Mouse (Mus musculus) intestine, embryonic 14.5 days (tissue): ENCODE results near the gene Veph1. TPM values are rescaled to one million over a fixed set of nuclear protein-coding genes. Genes with fewer than 3 reads are reported as not detected.

Experiments
- ATAC-seq: fragments of 200-750 bp; cut with Nextera tagmentation; replicated peaks from 2 replicates; pipeline ENCODE4 v1.8.0; 2017; ENCODE audit warnings: low read depth, moderate number of reproducible peaks, moderate TSS enrichment, moderate library complexity; ENCODE audit not compliant: low FRiP score, low TSS enrichment
- DNase-seq: peaks from one replicate; pipeline ENCODE4 v3.0.0-alpha.2; 2018; ENCODE audit warnings: low spot score
- H3K27ac ChIP-seq: fragments of 300-500 bp; sonication (generic); 2 replicates; pipeline ENCODE4 v1.5.1; 2014; ENCODE audit warnings: low read depth, mild to moderate bottlenecking, control low read depth
- H3K27me3 ChIP-seq: fragments of 300-500 bp; sonication (generic); replicated peaks from 2 replicates; pipeline ENCODE4 v1.6.1; 2014; ENCODE audit warnings: low read length, control low read depth; ENCODE audit not compliant: control insufficient read depth, insufficient read depth
- H3K36me3 ChIP-seq: fragments of 300-500 bp; sonication (generic); 2 replicates; pipeline ENCODE4 v1.6.1; 2014; ENCODE audit warnings: low read length, control low read depth; ENCODE audit not compliant: control insufficient read depth, insufficient read depth
- H3K4me1 ChIP-seq: fragments of 300-500 bp; sonication (generic); replicated peaks from 2 replicates; pipeline ENCODE4 v1.6.1; 2014; ENCODE audit warnings: low read length, control low read depth, mixed read lengths; ENCODE audit not compliant: control insufficient read depth, insufficient read depth
- H3K4me2 ChIP-seq: fragments of 300-500 bp; sonication (generic); 2 replicates; pipeline ENCODE4 v1.6.1; 2014; ENCODE audit warnings: low read length
- H3K4me3 ChIP-seq: fragments of 300-500 bp; sonication (generic); 2 replicates; pipeline ENCODE4 v1.5.1; 2014; ENCODE audit warnings: low read depth, low read length, control low read depth, mixed read lengths
- H3K9ac ChIP-seq: fragments of 300-500 bp; sonication (generic); 2 replicates; pipeline ENCODE4 v1.6.1; 2014; ENCODE audit warnings: mild to moderate bottlenecking, low read length
- H3K9me3 ChIP-seq: fragments of 300-500 bp; sonication (generic); 2 replicates; pipeline ENCODE4 v1.6.1; 2016; ENCODE audit warnings: low read length, control low read depth; ENCODE audit not compliant: control insufficient read depth
- WGBS: fragments of 180-500 bp; shearing (Covaris S2); extraction: QIAGEN DNeasy Blood & Tissue Kit; methylation state at CpG from one replicate; pipeline ENCODE4 v1.1.7; 2014; 5-methylcytosine and 5-hydroxymethylcytosine counted together
- polyA plus RNA-seq: library from polyadenylated mRNA; unstranded; fragments of >200 nt; fragmentation: Nextera tagmentation; extraction: Ambion mirVana; gene quantifications from 2 replicates; pipeline ENCODE4 v1.2.1, GENCODE M21; 2014

Veph1 gene
- polyA plus RNA-seq, 1 experiment from 2014 or later: 0.35 TPM

- H3K36me3 ChIP-seq: no peaks in the 10 kb centered on the region
- H3K4me3 ChIP-seq: no peak overlapping the region
- DNase-seq: no peak
- ATAC-seq: no peak
- no peaks in the 10 kb centered on the region for H3K4me1 ChIP-seq
- no peaks in the 10 kb centered on the region for H3K9me3 ChIP-seq
- no peak overlapping the region for H3K27ac ChIP-seq
- H3K9ac ChIP-seq: no peak overlapping the region
- H3K27me3 ChIP-seq: no peaks in the 10 kb centered on the region
- WGBS: 65% methylated on average over 2 of the region's 2 CpGs
- no peak overlapping the region for H3K4me2 ChIP-seq
Observed at GRCm38 (mm10) chr3:66091746-66092145, 204.9 kb downstream of the Veph1 start.

- Histone ChIP-seq H3K9me3 (no peaks in the 10 kb centered on the region), H3K27me3 (no peaks in the 10 kb centered on the region), H3K4me1 (no peaks in the 10 kb centered on the region), H3K9ac (no peak overlapping the region), H3K4me3 (no peak overlapping the region), H3K36me3 (no peaks in the 10 kb centered on the region), H3K27ac (no peak overlapping the region), H3K4me2 (no peak overlapping the region)
- ATAC-seq: no peak
- 83% methylated on average over 7 of the region's 7 CpGs for WGBS
- DNase-seq: no peak
Observed at GRCm38 (mm10) chr3:66087608-66088007, 209.0 kb downstream of the Veph1 start.

- H3K4me3 ChIP-seq: no peak overlapping the region
Observed at GRCm38 (mm10) chr3:66083856-66084255, 212.8 kb downstream of the Veph1 start.

GRCm38 (mm10) chr3:66083407-66083806 lies 213.2 kb downstream of the Veph1 start:
- Histone ChIP-seq H3K36me3 (no peaks in the 10 kb centered on the region), H3K4me3 (no peak overlapping the region), H3K27me3 (no peaks in the 10 kb centered on the region), H3K9ac (no peak overlapping the region), H3K27ac (no peak overlapping the region), H3K4me1 (no peaks in the 10 kb centered on the region), H3K4me2 (no peak overlapping the region), H3K9me3 (no peaks in the 10 kb centered on the region)
- ATAC-seq (no peak), DNase-seq (no peak)
- WGBS: 74% methylated on average over 5 of the region's 5 CpGs

More at GRCm38 (mm10) chr3:66083856-66084255, 212.8 kb downstream of the Veph1 start:
- ATAC-seq (no peak), DNase-seq (no peak)
- Histone ChIP-seq H3K36me3 (no peaks in the 10 kb centered on the region), H3K4me2 (no peak overlapping the region), H3K27ac (no peak overlapping the region), H3K9ac (no peak overlapping the region), H3K4me1 (no peaks in the 10 kb centered on the region), H3K27me3 (no peaks in the 10 kb centered on the region), H3K9me3 (no peaks in the 10 kb centered on the region)
- WGBS: 88% methylated on average over 3 of the region's 3 CpGs

- H3K27ac ChIP-seq: no peak overlapping the region
- H3K4me2 ChIP-seq: no peak overlapping the region
- H3K4me3 ChIP-seq: no peak overlapping the region
- ATAC-seq (no peak), DNase-seq (no peak)
- H3K36me3 ChIP-seq: no peaks in the 10 kb centered on the region
- 0 out of 2 replicates have a peak, but pooled peaks cover 4% of the 10 kb centered on the region for H3K4me1 ChIP-seq
- H3K9me3 ChIP-seq: no peaks in the 10 kb centered on the region
- H3K27me3 ChIP-seq: no peaks in the 10 kb centered on the region
- H3K9ac ChIP-seq: no peak overlapping the region
- 83% methylated on average over 4 of the region's 4 CpGs for WGBS
Observed at GRCm38 (mm10) chr3:66082975-66083374, 213.7 kb downstream of the Veph1 start.

- H3K27ac ChIP-seq: no peak overlapping the region
- no peaks in the 10 kb centered on the region for H3K36me3 ChIP-seq
- H3K4me2 ChIP-seq: no peak overlapping the region
- H3K9ac ChIP-seq: no peak overlapping the region
- 59% methylated on average over 3 of the region's 3 CpGs for WGBS
- H3K4me1 ChIP-seq: 0 out of 2 replicates have a peak, but pooled peaks cover 4% of the 10 kb centered on the region
- no peak overlapping the region for H3K4me3 ChIP-seq
- H3K9me3 ChIP-seq: no peaks in the 10 kb centered on the region
- no peak for ATAC-seq
- H3K27me3 ChIP-seq: no peaks in the 10 kb centered on the region
- DNase-seq: no peak
Observed at GRCm38 (mm10) chr3:66081363-66081736, 215.3 kb downstream of the Veph1 start.

- Histone ChIP-seq H3K4me2 (no peak overlapping the region), H3K4me3 (no peak overlapping the region), H3K9me3 (no peaks in the 10 kb centered on the region), H3K27me3 (no peaks in the 10 kb centered on the region), H3K36me3 (no peaks in the 10 kb centered on the region), H3K27ac (no peak overlapping the region), H3K9ac (no peak overlapping the region), H3K4me1 (0 out of 2 replicates have a peak, but pooled peaks cover 4% of the 10 kb centered on the region)
- 58% methylated on average over 4 of the region's 4 CpGs for WGBS
- ATAC-seq (no peak), DNase-seq (no peak)
Observed at GRCm38 (mm10) chr3:66080631-66081362, 215.8 kb downstream of the Veph1 start.

- Histone ChIP-seq H3K4me2 (no peak overlapping the region), H3K4me1 (0 out of 2 replicates have a peak, but pooled peaks cover 4% of the 10 kb centered on the region), H3K27me3 (no peaks in the 10 kb centered on the region), H3K9me3 (no peaks in the 10 kb centered on the region), H3K9ac (no peak overlapping the region), H3K27ac (no peak overlapping the region), H3K4me3 (no peak overlapping the region), H3K36me3 (no peaks in the 10 kb centered on the region)
- WGBS: 83% methylated on average over 4 of the region's 4 CpGs
- ATAC-seq (no peak), DNase-seq (no peak)
Observed at GRCm38 (mm10) chr3:66079886-66080285, 216.8 kb downstream of the Veph1 start.
